Mouse (Mus musculus): Measurements from ENCODE around the gene Tspear.
"Not testable (repeated sequence)": the region's sequence is repeated elsewhere in the genome, so short reads cannot be mapped to it uniquely, and the experiment has no call there.

DNA sequence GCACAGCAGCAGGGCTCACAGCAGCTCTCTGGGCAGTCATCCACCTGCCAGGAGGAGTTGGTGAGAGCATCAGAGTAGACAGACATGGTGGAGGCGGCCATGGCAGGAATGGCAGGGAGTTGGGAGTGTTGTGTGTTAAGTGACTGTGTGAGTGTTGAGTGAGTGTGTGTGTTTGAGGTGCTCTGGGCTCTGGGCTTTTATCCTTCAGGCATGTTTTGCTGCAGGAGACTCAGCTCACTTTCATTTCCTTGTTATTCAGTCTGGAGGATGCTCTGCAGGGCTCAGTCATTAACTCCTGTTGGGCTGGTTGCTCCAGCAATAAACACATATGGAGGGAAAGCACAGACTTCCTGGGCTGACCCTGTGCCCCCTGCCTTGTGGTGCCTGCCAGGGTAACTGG, 96.1 kb downstream of the Tspear start, which contains the start of gene Gm3250:
- TF ChIP-seq TAL1 (conservative IDR thresholded peaks at IDR 0.05; ENCODE audit: low read depth, low read length); GATA1 (IDR thresholded peaks at IDR 0.05; ENCODE audit: borderline replicate concordance, low read length); CTCF (IDR thresholded peaks at IDR 0.05; ENCODE audit: low read depth, low read length); GATA2 (IDR thresholded peaks at IDR 0.05; ENCODE audit: borderline replicate concordance, low read depth, low read length); POLR2AphosphoS5 (IDR thresholded peaks at IDR 0.05; ENCODE audit: insufficient replicate concordance, low read depth, low read length): not testable (repeated sequence)
